Mouse (Mus musculus) embryonic facial prominence, embryonic 11.5 days (tissue): ENCODE data around the gene Errfi1. TPM values are rescaled to one million over a fixed set of nuclear protein-coding genes. Genes with fewer than 3 reads are reported as not detected.

ENCODE experiments used
- ATAC-seq: fragments of 200-750 bp; cut with Nextera tagmentation; replicated peaks from 2 replicates; pipeline ENCODE4 v1.8.0; 2017; ENCODE audit warnings: low read depth; ENCODE audit not compliant: insufficient number of reproducible peaks, low FRiP score, low TSS enrichment
- DNase-seq: peaks from one replicate; pipeline ENCODE4 v3.0.0-alpha.2; 2015; ENCODE audit warnings: low spot score
- H3K27ac ChIP-seq: fragments of 300-500 bp; sonication (generic); replicated peaks from 2 replicates; pipeline ENCODE4 v1.5.1; 2014; ENCODE audit warnings: mild to moderate bottlenecking, low read depth, low read length, control low read depth
- H3K27me3 ChIP-seq: fragments of 300-500 bp; sonication (generic); 2 replicates; pipeline ENCODE4 v1.6.1; 2014; ENCODE audit warnings: mild to moderate bottlenecking, low read length, moderate library complexity, mixed read lengths; ENCODE audit not compliant: control insufficient read depth, insufficient read depth
- H3K36me3 ChIP-seq: fragments of 300-500 bp; sonication (generic); replicated peaks from 2 replicates; pipeline ENCODE4 v1.6.1; 2014; ENCODE audit warnings: low read depth, mild to moderate bottlenecking, low read length, moderate library complexity, mixed read lengths; ENCODE audit not compliant: control insufficient read depth, insufficient read depth
- H3K4me1 ChIP-seq: fragments of 300-500 bp; sonication (generic); 2 replicates; pipeline ENCODE4 v1.6.1; 2014; ENCODE audit warnings: low read length, mixed read lengths; ENCODE audit not compliant: control insufficient read depth, insufficient read depth
- H3K4me2 ChIP-seq: fragments of 300-500 bp; sonication (generic); 2 replicates; pipeline ENCODE4 v1.6.1; 2014; ENCODE audit warnings: low read depth, mild to moderate bottlenecking, control low read depth, low read length, moderate library complexity
- H3K4me3 ChIP-seq: fragments of 300-500 bp; sonication (generic); 2 replicates; pipeline ENCODE4 v1.5.1; 2014; ENCODE audit warnings: low read depth, low read length, control low read depth
- H3K9ac ChIP-seq: fragments of 300-500 bp; sonication (generic); replicated peaks from 2 replicates; pipeline ENCODE4 v1.6.1; 2014; ENCODE audit warnings: mild to moderate bottlenecking, control low read depth, low read length
- H3K9me3 ChIP-seq: fragments of 300-500 bp; sonication (generic); replicated peaks from 2 replicates; pipeline ENCODE4 v1.6.1; 2016; ENCODE audit warnings: mild to moderate bottlenecking, low read length, inconsistent platforms, mixed read lengths; ENCODE audit not compliant: control insufficient read depth
- WGBS: fragments of 180-500 bp; shearing (Covaris S2); extraction: QIAGEN DNeasy Blood & Tissue Kit; methylation state at CpG from one replicate; pipeline ENCODE4 v1.1.7; 2014; 5-methylcytosine and 5-hydroxymethylcytosine counted together
- polyA plus RNA-seq: library from polyadenylated mRNA; unstranded; fragments of >200 nt; fragmentation: Nextera tagmentation; extraction: Ambion mirVana; gene quantifications from 2 replicates; pipeline ENCODE4 v1.2.1, GENCODE M21; 2014

The Errfi1 gene
- polyA plus RNA-seq, 1 experiment from 2014 or later: 30.7 TPM

- ATAC-seq (no peak), DNase-seq (no peak)
- WGBS: 87% methylated on average over 4 of the region's 4 CpGs
- Histone ChIP-seq H3K36me3 (no peaks in the 10 kb centered on the region), H3K9me3 (no peaks in the 10 kb centered on the region), H3K27me3 (no peaks in the 10 kb centered on the region), H3K27ac (no peak overlapping the region), H3K4me3 (no peak overlapping the region), H3K4me1 (peaks cover 3% of the 10 kb centered on the region; the same call in 1 of the 2 replicates), H3K9ac (no peak overlapping the region), H3K4me2 (no peak overlapping the region)
Measured at GRCm38 (mm10) chr4:150850893-150851292, 2.8 kb upstream of the Errfi1 start.

- H3K36me3 ChIP-seq: no peaks in the 10 kb centered on the region
- 65% methylated on average over 8 of the region's 8 CpGs for WGBS
Measured at GRCm38 (mm10) chr4:150852045-150852444, 1.7 kb upstream of the Errfi1 start.

GRCm38 (mm10) chr4:150852479-150852878 lies 1.2 kb upstream of the Errfi1 start:
- no peak overlapping the region for H3K4me3 ChIP-seq
- DNase-seq: no peak
- H3K4me2 ChIP-seq: no peak overlapping the region
- WGBS: 87% methylated on average over 4 of the region's 4 CpGs
- no peak overlapping the region for H3K27ac ChIP-seq
- H3K9me3 ChIP-seq: no peaks in the 10 kb centered on the region
- no peaks in the 10 kb centered on the region for H3K36me3 ChIP-seq
- H3K9ac ChIP-seq: no peak overlapping the region
- H3K4me1 ChIP-seq: peaks cover 3% of the 10 kb centered on the region; the same call in 1 of the 2 replicates
- no peak for ATAC-seq
- H3K27me3 ChIP-seq: no peaks in the 10 kb centered on the region

More at GRCm38 (mm10) chr4:150852045-150852444, 1.7 kb upstream of the Errfi1 start:
- no peak overlapping the region for H3K4me2 ChIP-seq
- no peak overlapping the region for H3K9ac ChIP-seq
- no peak for ATAC-seq
- no peaks in the 10 kb centered on the region for H3K9me3 ChIP-seq
- DNase-seq: no peak
- peaks cover 3% of the 10 kb centered on the region; the same call in 1 of the 2 replicates for H3K4me1 ChIP-seq
- H3K4me3 ChIP-seq: no peak overlapping the region
- no peak overlapping the region for H3K27ac ChIP-seq
- no peaks in the 10 kb centered on the region for H3K27me3 ChIP-seq

GRCm38 (mm10) chr4:150854839-150855246 lies 1.1 kb downstream of the Errfi1 start:
- no peaks in the 10 kb centered on the region for H3K9me3 ChIP-seq
- peak overlapping the region; percentile 88 for H3K4me3 ChIP-seq
- under 1% methylated on average over 49 of the region's 59 CpGs for WGBS
- ATAC-seq: peak; percentile 98
- peak overlapping the region; percentile 97 for H3K9ac ChIP-seq
- H3K36me3 ChIP-seq: no peaks in the 10 kb centered on the region
- H3K4me2 ChIP-seq: peak overlapping the region; percentile 74
- H3K4me1 ChIP-seq: peaks cover 3% of the 10 kb centered on the region; the same call in 1 of the 2 replicates
- H3K27me3 ChIP-seq: no peaks in the 10 kb centered on the region
- peak; percentile 98 for DNase-seq
- peak overlapping the region; percentile 98 for H3K27ac ChIP-seq

- Histone ChIP-seq H3K4me1 (peaks cover 3% of the 10 kb centered on the region; the same call in 1 of the 2 replicates), H3K4me2 (peak overlapping the region; percentile 74), H3K27me3 (no peaks in the 10 kb centered on the region), H3K4me3 (peak overlapping the region; percentile 88), H3K36me3 (no peaks in the 10 kb centered on the region), H3K27ac (peak overlapping the region; percentile 98), H3K9me3 (no peaks in the 10 kb centered on the region), H3K9ac (peak overlapping the region; percentile 97)
- under 1% methylated on average over 43 of the region's 43 CpGs for WGBS
- ATAC-seq: peak; percentile 49; the same call in 1 of the 2 replicates
- no peak for DNase-seq
Measured at GRCm38 (mm10) chr4:150855346-150855745, 1.6 kb downstream of the Errfi1 start.

- no peak overlapping the region for H3K9ac ChIP-seq
- no peak overlapping the region for H3K4me3 ChIP-seq
- no peaks in the 10 kb centered on the region for H3K9me3 ChIP-seq
- no peaks in the 10 kb centered on the region for H3K27me3 ChIP-seq
- no peak overlapping the region for H3K4me2 ChIP-seq
- 86% methylated on average over 4 of the region's 4 CpGs for WGBS
- H3K27ac ChIP-seq: no peak overlapping the region
- DNase-seq (no peak), ATAC-seq (no peak)
- no peaks in the 10 kb centered on the region for H3K4me1 ChIP-seq
- no peaks in the 10 kb centered on the region for H3K36me3 ChIP-seq
Measured at GRCm38 (mm10) chr4:150860526-150860925, 6.8 kb downstream of the Errfi1 start.

GRCm38 (mm10) chr4:150861161-150861560 lies 7.4 kb downstream of the Errfi1 start:
- 85% methylated on average over 2 of the region's 2 CpGs for WGBS
- H3K27ac ChIP-seq: no peak overlapping the region

GRCm38 (mm10) chr4:150862626-150863375 lies 9.1 kb downstream of the Errfi1 start:
- Histone ChIP-seq H3K36me3 (0 out of 2 replicates have a peak, but pooled peaks cover 2% of the 10 kb centered on the region), H3K27me3 (no peaks in the 10 kb centered on the region), H3K4me2 (no peak overlapping the region), H3K27ac (no peak overlapping the region), H3K4me1 (no peaks in the 10 kb centered on the region), H3K9me3 (no peaks in the 10 kb centered on the region), H3K9ac (no peak overlapping the region), H3K4me3 (no peak overlapping the region)
- DNase-seq: no peak
- 42% methylated on average over 8 of the region's 8 CpGs for WGBS
- no peak for ATAC-seq

More at GRCm38 (mm10) chr4:150861161-150861560, 7.4 kb downstream of the Errfi1 start:
- Histone ChIP-seq H3K9me3 (no peaks in the 10 kb centered on the region), H3K36me3 (no peaks in the 10 kb centered on the region), H3K27me3 (no peaks in the 10 kb centered on the region), H3K4me3 (no peak overlapping the region), H3K9ac (no peak overlapping the region), H3K4me1 (no peaks in the 10 kb centered on the region), H3K4me2 (no peak overlapping the region)
- ATAC-seq: no peak
- DNase-seq: no peak
